ENCODE assay signal across 19 mouse cellular contexts in genomic region chr11:84627259-84627658, GRCm38 (mm10).
"Had no signal": no experiment of that assay in that cellular context is flagged by ENCODE, and none has a peak within 500 bp of the region (broad histone marks: within the 10 kb centered on the region; RNA-seq: fewer than 3 reads in every experiment).

No protein-coding gene starts in this region.

- H3K4me3 ChIP-seq: layer of hippocampus, adult 2 months; limb, embryonic 12.5 days; limb, embryonic 15.5 days; myocyte; neural tube, embryonic 13.5 days; stomach, embryonic 15.5 days had no signal

- H3K27ac ChIP-seq: layer of hippocampus, adult 2 months; limb, embryonic 12.5 days; limb, embryonic 15.5 days; liver, embryonic 14.5 days; macrophage; neural tube, embryonic 13.5 days; stomach, embryonic 15.5 days had no signal

- H3K9me3 ChIP-seq: limb, embryonic 12.5 days; limb, embryonic 15.5 days; neural tube, embryonic 13.5 days; stomach, embryonic 15.5 days had no signal

- H3K36me3 ChIP-seq: limb, embryonic 12.5 days; limb, embryonic 15.5 days; neural tube, embryonic 13.5 days; stomach, embryonic 15.5 days had no signal

- H3K9ac ChIP-seq: limb, embryonic 12.5 days; limb, embryonic 15.5 days; liver, embryonic 14.5 days; liver, postnatal 0 days; lung, embryonic 14.5 days; neural tube, embryonic 13.5 days; stomach, embryonic 15.5 days had no signal

- ATAC-seq: liver, postnatal 0 days; lung, postnatal 0 days had no signal

- H3K4me2 ChIP-seq: limb, embryonic 12.5 days; limb, embryonic 15.5 days; liver, embryonic 11.5 days; lung, embryonic 14.5 days; neural tube, embryonic 13.5 days; stomach, embryonic 15.5 days had no signal

- H3K27me3 ChIP-seq: limb, embryonic 12.5 days; limb, embryonic 15.5 days; stomach, embryonic 15.5 days had no signal

- H3K4me1 ChIP-seq: limb, embryonic 15.5 days; stomach, embryonic 15.5 days had no signal

- DNase-seq: layer of hippocampus, adult 9-11 months; liver, postnatal 0 days; lung, embryonic 14.5 days; midbrain, embryonic 14.5 days; retina, postnatal 1 day; right cerebral cortex, postnatal 25 days; spleen, adult 18-20 months; thymus, adult 18-20 months; thymus, postnatal 36 days had no signal
